Mouse (Mus musculus) embryonic fibroblast, embryonic 13.5 days (primary cell): ENCODE data around the gene Hdhd5.

ENCODE experiments used
- CTCF ChIP-seq: IDR thresholded peaks from 2 replicates; pipeline ENCODE4 v1.5.1; 2011; ENCODE audit warnings: mild to moderate bottlenecking, control low read depth, low read length, moderate library complexity, borderline replicate concordance; ENCODE audit not compliant: insufficient read depth
- POLR2A ChIP-seq: IDR thresholded peaks from 2 replicates; pipeline ENCODE4 v1.6.1; 2011; ENCODE audit warnings: low read depth, mild to moderate bottlenecking, control low read depth, low read length, moderate library complexity

- TF ChIP-seq POLR2A (no peak), CTCF (no peak)
These were observed 34.6 kb downstream of the Hdhd5 start for GRCm38 (mm10) chr6:120496544-120496943.
